Mouse (Mus musculus) frontal cortex, postnatal 36 days (tissue): ENCODE results near the gene Tmem151b.

ENCODE experiments used
- DNase-seq, 2 experiments: peaks; one replicate each; pipeline ENCODE4 v3.0.0; 2022; ENCODE audit warnings: low spot score in 2 of 2

Tmem151b gene

GRCm38 (mm10) chr17:45545278-45545961 lies 4.1 kb downstream of the Tmem151b start:
- DNase-seq, result no peak

GRCm38 (mm10) chr17:45544873-45545277 lies 4.6 kb downstream of the Tmem151b start:
- no peak for DNase-seq

- no peak for DNase-seq
Measured at GRCm38 (mm10) chr17:45544001-45544872, 5.2 kb downstream of the Tmem151b start.

- DNase-seq, result no peak
Measured at GRCm38 (mm10) chr17:45543115-45543514, 6.4 kb downstream of the Tmem151b start.

GRCm38 (mm10) chr17:45542705-45543104 lies 6.8 kb downstream of the Tmem151b start:
- no peak for DNase-seq

GRCm38 (mm10) chr17:45542129-45542528 lies 7.3 kb downstream of the Tmem151b start:
- DNase-seq, result no peak

GRCm38 (mm10) chr17:45539664-45540063 lies 9.8 kb downstream of the Tmem151b start:
- no peak for DNase-seq

GRCm38 (mm10) chr17:45538394-45538793 lies 11.1 kb downstream of the Tmem151b start:
- DNase-seq, result no peak

GRCm38 (mm10) chr17:45536264-45536663 lies 13.2 kb downstream of the Tmem151b start:
- DNase-seq, result no peak

GRCm38 (mm10) chr17:45532896-45533295 lies 16.6 kb downstream of the Tmem151b start:
- no peak for DNase-seq

- peak; percentile 75 to 87 for DNase-seq
Measured at GRCm38 (mm10) chr17:45530346-45530782, 19.1 kb downstream of the Tmem151b start.

GRCm38 (mm10) chr17:45526571-45526970 lies 22.9 kb downstream of the Tmem151b start:
- no peak for DNase-seq

GRCm38 (mm10) chr17:45524961-45525360 lies 24.5 kb downstream of the Tmem151b start:
- no peak for DNase-seq

GRCm38 (mm10) chr17:45523263-45523662 lies 26.2 kb downstream of the Tmem151b start, which contains the start of gene Tcte1:
Tcte1 (plus strand) TSS chr17:45523434.
- DNase-seq, result no peak

GRCm38 (mm10) chr17:45520136-45520535 lies 29.3 kb downstream of the Tmem151b start:
- DNase-seq, result no peak

- DNase-seq, result no peak
Measured at GRCm38 (mm10) chr17:45518766-45519475, 30.6 kb downstream of the Tmem151b start.

- no peak for DNase-seq
Measured at GRCm38 (mm10) chr17:45517549-45518215, 31.8 kb downstream of the Tmem151b start.

GRCm38 (mm10) chr17:45517135-45517534 lies 32.3 kb downstream of the Tmem151b start:
- no peak for DNase-seq

- DNase-seq, result peak; percentile 87 to 89
Measured at GRCm38 (mm10) chr17:45516488-45516887, 33.0 kb downstream of the Tmem151b start.

- DNase-seq, result no peak
Measured at GRCm38 (mm10) chr17:45515806-45516205, 33.7 kb downstream of the Tmem151b start.

- no peak for DNase-seq
Measured at GRCm38 (mm10) chr17:45515204-45515726, 34.2 kb downstream of the Tmem151b start.
